Mouse (Mus musculus) neural tube, embryonic 15.5 days (tissue): ENCODE measurements around the gene Ddx18. TPM values are rescaled to one million over a fixed set of nuclear protein-coding genes. Genes with fewer than 3 reads are reported as not detected.

Source experiments
- ATAC-seq: fragments of 200-750 bp; cut with Nextera tagmentation; 2 replicates; pipeline ENCODE4 v1.8.0; 2017; ENCODE audit warnings: mild to moderate bottlenecking, moderate TSS enrichment, moderate library complexity; ENCODE audit not compliant: low FRiP score
- H3K27ac ChIP-seq: fragments of 300-500 bp; sonication (generic); replicated peaks from 2 replicates; pipeline ENCODE4 v1.5.1; 2015; ENCODE audit warnings: mild to moderate bottlenecking, inconsistent platforms
- H3K27me3 ChIP-seq: fragments of 300-500 bp; sonication (generic); replicated peaks from 2 replicates; pipeline ENCODE4 v1.6.1; 2015; ENCODE audit warnings: inconsistent platforms
- H3K36me3 ChIP-seq: fragments of 300-500 bp; sonication (generic); 2 replicates; pipeline ENCODE4 v1.6.1; 2015; ENCODE audit warnings: inconsistent platforms
- H3K4me1 ChIP-seq: fragments of 300-500 bp; sonication (generic); 2 replicates; pipeline ENCODE4 v1.6.1; 2015; ENCODE audit warnings: inconsistent platforms
- H3K4me2 ChIP-seq: fragments of 300-500 bp; sonication (generic); 2 replicates; pipeline ENCODE4 v1.6.1; 2015; ENCODE audit warnings: inconsistent platforms, mild to moderate bottlenecking, moderate library complexity
- H3K4me3 ChIP-seq: fragments of 300-500 bp; sonication (generic); replicated peaks from 2 replicates; pipeline ENCODE4 v1.5.1; 2015; ENCODE audit warnings: mild to moderate bottlenecking, inconsistent platforms
- H3K9ac ChIP-seq: fragments of 300-500 bp; sonication (generic); replicated peaks from 2 replicates; pipeline ENCODE4 v1.6.1; 2015; ENCODE audit warnings: mild to moderate bottlenecking, inconsistent platforms
- H3K9me3 ChIP-seq: fragments of 300-500 bp; sonication (generic); replicated peaks from 2 replicates; pipeline ENCODE4 v1.6.1; 2016; ENCODE audit warnings: inconsistent platforms
- WGBS: fragments of 180-500 bp; shearing (Covaris S2); methylation state at CpG from one replicate; pipeline ENCODE4 v1.1.7; 2015; ENCODE audit warnings: mixed read lengths; 5-methylcytosine and 5-hydroxymethylcytosine counted together
- polyA plus RNA-seq: library from polyadenylated mRNA; unstranded; fragments of >200 nt; fragmentation: Nextera tagmentation; extraction: Ambion mirVana; gene quantifications from 2 replicates; pipeline ENCODE4 v1.2.1, GENCODE M21; 2015

The Ddx18 gene
- polyA plus RNA-seq, 1 experiment from 2014 or later: 33.1 TPM

- no peak overlapping the region for H3K4me3 ChIP-seq
- no peak for ATAC-seq
- H3K9ac ChIP-seq: no peak overlapping the region
- H3K27ac ChIP-seq: no peak overlapping the region
- 93% methylated on average over 5 of the region's 5 CpGs for WGBS
- H3K36me3 ChIP-seq: peaks cover 91% of the 10 kb centered on the region
- no peaks in the 10 kb centered on the region for H3K27me3 ChIP-seq
- H3K4me1 ChIP-seq: no peaks in the 10 kb centered on the region
- H3K4me2 ChIP-seq: no peak overlapping the region
- no peaks in the 10 kb centered on the region for H3K9me3 ChIP-seq
Observed at GRCm38 (mm10) chr1:121557861-121558260, 9.9 kb downstream of the Ddx18 start.

GRCm38 (mm10) chr1:121551457-121551835 is 16.3 kb downstream of the Ddx18 start:
- H3K36me3 ChIP-seq: peaks cover 58% of the 10 kb centered on the region
- 60% methylated on average over 7 of the region's 7 CpGs for WGBS

GRCm38 (mm10) chr1:121550801-121551456 is 16.9 kb downstream of the Ddx18 start:
- Histone ChIP-seq H3K4me3 (no peak overlapping the region), H3K27me3 (no peaks in the 10 kb centered on the region), H3K9me3 (no peaks in the 10 kb centered on the region), H3K27ac (no peak overlapping the region), H3K4me1 (no peaks in the 10 kb centered on the region), H3K4me2 (no peak overlapping the region), H3K9ac (no peak overlapping the region), H3K36me3 (peaks cover 54% of the 10 kb centered on the region)
- no peak for ATAC-seq
- WGBS: 87% methylated on average over 16 of the region's 16 CpGs

More at GRCm38 (mm10) chr1:121551457-121551835, 16.3 kb downstream of the Ddx18 start:
- H3K27me3 ChIP-seq: no peaks in the 10 kb centered on the region
- no peak for ATAC-seq
- no peak overlapping the region for H3K4me3 ChIP-seq
- H3K9ac ChIP-seq: no peak overlapping the region
- H3K4me1 ChIP-seq: no peaks in the 10 kb centered on the region
- no peak overlapping the region for H3K4me2 ChIP-seq
- H3K9me3 ChIP-seq: no peaks in the 10 kb centered on the region
- no peak overlapping the region for H3K27ac ChIP-seq

- H3K9me3 ChIP-seq: no peaks in the 10 kb centered on the region
Observed at GRCm38 (mm10) chr1:121549456-121549855, 18.3 kb downstream of the Ddx18 start.

GRCm38 (mm10) chr1:121548667-121549066 is 19.1 kb downstream of the Ddx18 start:
- H3K9me3 ChIP-seq: no peaks in the 10 kb centered on the region
- H3K36me3 ChIP-seq: peaks cover 34% of the 10 kb centered on the region
- H3K27ac ChIP-seq: no peak overlapping the region
- no peaks in the 10 kb centered on the region for H3K4me1 ChIP-seq
- H3K27me3 ChIP-seq: no peaks in the 10 kb centered on the region
- no peak for ATAC-seq
- H3K9ac ChIP-seq: no peak overlapping the region
- H3K4me2 ChIP-seq: no peak overlapping the region
- no peak overlapping the region for H3K4me3 ChIP-seq
- WGBS: 94% methylated on average over 4 of the region's 4 CpGs

More at GRCm38 (mm10) chr1:121549456-121549855, 18.3 kb downstream of the Ddx18 start:
- Histone ChIP-seq H3K36me3 (peaks cover 39% of the 10 kb centered on the region), H3K4me2 (no peak overlapping the region), H3K27me3 (no peaks in the 10 kb centered on the region), H3K9ac (no peak overlapping the region), H3K27ac (no peak overlapping the region), H3K4me1 (no peaks in the 10 kb centered on the region), H3K4me3 (no peak overlapping the region)
- WGBS: 72% methylated on average over 4 of the region's 4 CpGs
- ATAC-seq: no peak

GRCm38 (mm10) chr1:121546844-121547243 is 20.9 kb downstream of the Ddx18 start:
- H3K9me3 ChIP-seq: no peaks in the 10 kb centered on the region
- no peak overlapping the region for H3K9ac ChIP-seq
- no peaks in the 10 kb centered on the region for H3K4me1 ChIP-seq
- no peak overlapping the region for H3K4me2 ChIP-seq
- no peak for ATAC-seq
- H3K27me3 ChIP-seq: no peaks in the 10 kb centered on the region
- WGBS: 84% methylated on average over 2 of the region's 2 CpGs
- no peak overlapping the region for H3K27ac ChIP-seq
- peaks cover 21% of the 10 kb centered on the region; the same call in 1 of the 2 replicates for H3K36me3 ChIP-seq
- no peak overlapping the region for H3K4me3 ChIP-seq

GRCm38 (mm10) chr1:121540361-121540760 is 27.4 kb downstream of the Ddx18 start:
- Histone ChIP-seq H3K36me3 (no peaks in the 10 kb centered on the region), H3K4me1 (no peaks in the 10 kb centered on the region), H3K4me2 (no peak overlapping the region), H3K9me3 (no peaks in the 10 kb centered on the region), H3K27me3 (no peaks in the 10 kb centered on the region), H3K27ac (no peak overlapping the region), H3K4me3 (no peak overlapping the region), H3K9ac (no peak overlapping the region)
- ATAC-seq: no peak
- 76% methylated on average over 8 of the region's 8 CpGs for WGBS

- H3K9ac ChIP-seq: no peak overlapping the region
- H3K27ac ChIP-seq: no peak overlapping the region
- no peaks in the 10 kb centered on the region for H3K9me3 ChIP-seq
- ATAC-seq: no peak
- H3K4me1 ChIP-seq: peaks cover 16% of the 10 kb centered on the region
- 71% methylated on average over 7 of the region's 7 CpGs for WGBS
- no peak overlapping the region for H3K4me3 ChIP-seq
- no peak overlapping the region for H3K4me2 ChIP-seq
- H3K36me3 ChIP-seq: no peaks in the 10 kb centered on the region
- H3K27me3 ChIP-seq: peaks cover 31% of the 10 kb centered on the region
Observed at GRCm38 (mm10) chr1:121531439-121531838, 36.4 kb downstream of the Ddx18 start.

GRCm38 (mm10) chr1:121529286-121529685 is 38.5 kb downstream of the Ddx18 start:
- H3K9ac ChIP-seq: no peak overlapping the region
- H3K36me3 ChIP-seq: no peaks in the 10 kb centered on the region
- no peaks in the 10 kb centered on the region for H3K9me3 ChIP-seq
- H3K4me2 ChIP-seq: no peak overlapping the region
- peaks cover 16% of the 10 kb centered on the region for H3K4me1 ChIP-seq
- no peak overlapping the region for H3K27ac ChIP-seq
- no peak overlapping the region for H3K4me3 ChIP-seq
- peaks cover 35% of the 10 kb centered on the region for H3K27me3 ChIP-seq
- WGBS: 93% methylated on average over 6 of the region's 6 CpGs
- no peak for ATAC-seq

- WGBS: 6% methylated on average over 11 of the region's 11 CpGs
- Histone ChIP-seq H3K27me3 (peaks cover 35% of the 10 kb centered on the region), H3K9ac (peak within 1 kb of the TSS; percentile 30; the same call in 1 of the 2 replicates), H3K27ac (no peak within 1 kb of the TSS), H3K4me2 (peak within 1 kb of the TSS; percentile 73), H3K4me3 (peak within 1 kb of the TSS; percentile 39), H3K36me3 (no peaks in the 10 kb centered on the region), H3K4me1 (peaks cover 16% of the 10 kb centered on the region), H3K9me3 (no peaks in the 10 kb centered on the region)
- peak; percentile 88 for ATAC-seq
Observed at GRCm38 (mm10) chr1:121528399-121528720, 39.4 kb downstream of the Ddx18 start, which contains the start of gene Htr5b. Gene Htr5b (minus strand): TSS chr1:121528465.

GRCm38 (mm10) chr1:121527600-121528398 is 40.0 kb downstream of the Ddx18 start:
- 9% methylated on average over 55 of the region's 55 CpGs for WGBS
- peak; percentile 77 for ATAC-seq
- Histone ChIP-seq H3K9me3 (no peaks in the 10 kb centered on the region), H3K4me2 (peak overlapping the region; percentile 73), H3K36me3 (no peaks in the 10 kb centered on the region), H3K27me3 (peaks cover 35% of the 10 kb centered on the region), H3K27ac (no peak overlapping the region), H3K4me1 (peaks cover 16% of the 10 kb centered on the region), H3K9ac (peak overlapping the region; percentile 30; the same call in 1 of the 2 replicates), H3K4me3 (peak overlapping the region; percentile 39)

GRCm38 (mm10) chr1:121527061-121527460 is 40.7 kb downstream of the Ddx18 start:
- Histone ChIP-seq H3K27ac (no peak overlapping the region), H3K36me3 (no peaks in the 10 kb centered on the region), H3K9ac (0 out of 2 replicates have a peak overlapping the region, but pooled peaks have one; percentile 26), H3K4me3 (peak overlapping the region; percentile 39), H3K9me3 (no peaks in the 10 kb centered on the region), H3K4me1 (peaks cover 16% of the 10 kb centered on the region), H3K4me2 (peak overlapping the region; percentile 73), H3K27me3 (peaks cover 35% of the 10 kb centered on the region)
- ATAC-seq: 0 out of 2 replicates have a peak, but pooled peaks have one; percentile 17
- WGBS: 53% methylated on average over 17 of the region's 17 CpGs
